Mouse (Mus musculus): Measurements from ENCODE around the gene Srsf1. TPM values are rescaled to one million over a fixed set of nuclear protein-coding genes. Genes with fewer than 3 reads are reported as not detected.

Srsf1 gene
- polyA plus RNA-seq, 1 experiment from 2014 or later: 484 TPM

GRCm38 (mm10) chr11:88015795-88016194 lies 31.4 kb upstream of the Srsf1 start:
- Histone ChIP-seq H3K27me3 (no peaks in the 10 kb centered on the region), H3K4me1 (no peaks in the 10 kb centered on the region), H3K9ac (replicated peaks) (no peak overlapping the region), H3K9me3 (no peaks in the 10 kb centered on the region), H3K36me3 (no peaks in the 10 kb centered on the region), H3K4me3 (no peak overlapping the region), H3K4me2 (replicated peaks) (no peak overlapping the region), H3K27ac (replicated peaks) (no peak overlapping the region)
- ATAC-seq (ENCODE audit: low FRiP score, low read depth): no peak
- WGBS: 92% methylated on average over 6 of the region's 6 CpGs

GRCm38 (mm10) chr11:88023933-88024332 lies 23.2 kb upstream of the Srsf1 start:
- 94% methylated on average over 2 of the region's 2 CpGs for WGBS
- no peak overlapping the region for H3K4me2 ChIP-seq (replicated peaks)
- H3K9ac ChIP-seq (replicated peaks): no peak overlapping the region
- no peak overlapping the region for H3K27ac ChIP-seq (replicated peaks)
- no peaks in the 10 kb centered on the region for H3K27me3 ChIP-seq
- no peak for ATAC-seq (ENCODE audit: low FRiP score, low read depth)
- no peak overlapping the region for H3K4me3 ChIP-seq
- no peaks in the 10 kb centered on the region for H3K9me3 ChIP-seq
- peaks cover 17% of the 10 kb centered on the region for H3K4me1 ChIP-seq
- H3K36me3 ChIP-seq: no peaks in the 10 kb centered on the region

- Histone ChIP-seq H3K4me3 (no peak overlapping the region), H3K9me3 (no peaks in the 10 kb centered on the region), H3K4me1 (peaks cover 19% of the 10 kb centered on the region), H3K9ac (replicated peaks) (no peak overlapping the region), H3K36me3 (no peaks in the 10 kb centered on the region), H3K27ac (replicated peaks) (peak overlapping the region; percentile 42; the same call in 1 of the 2 replicates), H3K4me2 (replicated peaks) (no peak overlapping the region), H3K27me3 (no peaks in the 10 kb centered on the region)
- no peak for ATAC-seq (ENCODE audit: low FRiP score, low read depth)
- 54% methylated on average over 9 of the region's 9 CpGs for WGBS
Measured at GRCm38 (mm10) chr11:88027391-88028035, 19.7 kb upstream of the Srsf1 start.

GRCm38 (mm10) chr11:88028193-88028684 lies 18.9 kb upstream of the Srsf1 start:
- 0 out of 2 replicates have a peak overlapping the region, but pooled peaks have one; percentile 20 for H3K9ac ChIP-seq (replicated peaks)

GRCm38 (mm10) chr11:88030219-88030618 lies 17.0 kb upstream of the Srsf1 start:
- Histone ChIP-seq H3K4me3 (no peak overlapping the region), H3K4me2 (replicated peaks) (no peak overlapping the region), H3K9ac (replicated peaks) (no peak overlapping the region), H3K4me1 (peaks cover 19% of the 10 kb centered on the region), H3K27me3 (no peaks in the 10 kb centered on the region), H3K9me3 (no peaks in the 10 kb centered on the region), H3K36me3 (peaks cover 9% of the 10 kb centered on the region; the same call in 1 of the 2 replicates), H3K27ac (replicated peaks) (no peak overlapping the region)
- no peak for ATAC-seq (ENCODE audit: low FRiP score, low read depth)
- WGBS: 93% methylated on average over 7 of the region's 7 CpGs

More at GRCm38 (mm10) chr11:88028193-88028684, 18.9 kb upstream of the Srsf1 start:
- Histone ChIP-seq H3K4me1 (peaks cover 19% of the 10 kb centered on the region), H3K36me3 (no peaks in the 10 kb centered on the region), H3K4me2 (replicated peaks) (no peak overlapping the region), H3K9me3 (no peaks in the 10 kb centered on the region), H3K27ac (replicated peaks) (peak overlapping the region; percentile 42), H3K27me3 (no peaks in the 10 kb centered on the region), H3K4me3 (no peak overlapping the region)
- 8% methylated on average over 16 of the region's 16 CpGs for WGBS
- ATAC-seq (ENCODE audit: low FRiP score, low read depth): no peak

- Histone ChIP-seq H3K4me2 (replicated peaks) (no peak overlapping the region), H3K27me3 (no peaks in the 10 kb centered on the region), H3K4me1 (peaks cover 19% of the 10 kb centered on the region), H3K9ac (replicated peaks) (no peak overlapping the region), H3K9me3 (no peaks in the 10 kb centered on the region), H3K4me3 (no peak overlapping the region), H3K27ac (replicated peaks) (no peak overlapping the region), H3K36me3 (peaks cover 13% of the 10 kb centered on the region; the same call in 1 of the 2 replicates)
- no peak for ATAC-seq (ENCODE audit: low FRiP score, low read depth)
- 91% methylated on average over 2 of the region's 2 CpGs for WGBS
Measured at GRCm38 (mm10) chr11:88030836-88031235, 16.3 kb upstream of the Srsf1 start.

- Histone ChIP-seq H3K27me3 (no peaks in the 10 kb centered on the region), H3K9me3 (no peaks in the 10 kb centered on the region), H3K4me3 (no peak overlapping the region), H3K9ac (replicated peaks) (no peak overlapping the region), H3K27ac (replicated peaks) (no peak overlapping the region), H3K4me2 (replicated peaks) (no peak overlapping the region), H3K4me1 (peaks cover 19% of the 10 kb centered on the region), H3K36me3 (peaks cover 13% of the 10 kb centered on the region; the same call in 1 of the 2 replicates)
- 94% methylated on average over 5 of the region's 5 CpGs for WGBS
- no peak for ATAC-seq (ENCODE audit: low FRiP score, low read depth)
Measured at GRCm38 (mm10) chr11:88031753-88032152, 15.4 kb upstream of the Srsf1 start.

GRCm38 (mm10) chr11:88035970-88036369 lies 11.2 kb upstream of the Srsf1 start:
- ATAC-seq (ENCODE audit: low FRiP score, low read depth): no peak

GRCm38 (mm10) chr11:88036761-88037251 lies 10.4 kb upstream of the Srsf1 start:
- no peak overlapping the region for H3K4me3 ChIP-seq
- H3K9ac ChIP-seq (replicated peaks): no peak overlapping the region
- no peaks in the 10 kb centered on the region for H3K27me3 ChIP-seq
- 84% methylated on average over 10 of the region's 10 CpGs for WGBS
- no peaks in the 10 kb centered on the region for H3K9me3 ChIP-seq
- peaks cover 13% of the 10 kb centered on the region; the same call in 1 of the 2 replicates for H3K36me3 ChIP-seq
- no peak overlapping the region for H3K4me2 ChIP-seq (replicated peaks)
- no peaks in the 10 kb centered on the region for H3K4me1 ChIP-seq
- no peak overlapping the region for H3K27ac ChIP-seq (replicated peaks)
- ATAC-seq (ENCODE audit: low FRiP score, low read depth): no peak

More at GRCm38 (mm10) chr11:88035970-88036369, 11.2 kb upstream of the Srsf1 start:
- Histone ChIP-seq H3K27me3 (no peaks in the 10 kb centered on the region), H3K4me2 (replicated peaks) (no peak overlapping the region), H3K27ac (replicated peaks) (no peak overlapping the region), H3K9me3 (no peaks in the 10 kb centered on the region), H3K9ac (replicated peaks) (no peak overlapping the region), H3K36me3 (peaks cover 13% of the 10 kb centered on the region; the same call in 1 of the 2 replicates), H3K4me3 (no peak overlapping the region), H3K4me1 (no peaks in the 10 kb centered on the region)
- whole genome bisulfite sequencing: 69% methylated on average over 7 of the region's 7 CpGs

- peaks cover 13% of the 10 kb centered on the region; the same call in 1 of the 2 replicates for H3K36me3 ChIP-seq
- no peak overlapping the region for H3K9ac ChIP-seq (replicated peaks)
- H3K27me3 ChIP-seq: no peaks in the 10 kb centered on the region
- no peak for ATAC-seq (ENCODE audit: low FRiP score, low read depth)
- H3K27ac ChIP-seq (replicated peaks): no peak overlapping the region
- H3K4me2 ChIP-seq (replicated peaks): no peak overlapping the region
- WGBS: 77% methylated on average over 3 of the region's 3 CpGs
- H3K4me3 ChIP-seq: no peak overlapping the region
- no peaks in the 10 kb centered on the region for H3K9me3 ChIP-seq
- H3K4me1 ChIP-seq: no peaks in the 10 kb centered on the region
Measured at GRCm38 (mm10) chr11:88037386-88037785, 9.8 kb upstream of the Srsf1 start.

- no peak overlapping the region for H3K4me2 ChIP-seq (replicated peaks)
- H3K9me3 ChIP-seq: no peaks in the 10 kb centered on the region
- no peaks in the 10 kb centered on the region for H3K4me1 ChIP-seq
- no peak overlapping the region for H3K27ac ChIP-seq (replicated peaks)
- no peak overlapping the region for H3K4me3 ChIP-seq
- 81% methylated on average over 1 of the region's 1 CpGs for WGBS
- no peak for ATAC-seq (ENCODE audit: low FRiP score, low read depth)
- no peaks in the 10 kb centered on the region for H3K27me3 ChIP-seq
- peaks cover 12% of the 10 kb centered on the region; the same call in 1 of the 2 replicates for H3K36me3 ChIP-seq
- no peak overlapping the region for H3K9ac ChIP-seq (replicated peaks)
Measured at GRCm38 (mm10) chr11:88039066-88039465, 8.1 kb upstream of the Srsf1 start.

- Histone ChIP-seq H3K9me3 (no peaks in the 10 kb centered on the region), H3K9ac (replicated peaks) (no peak overlapping the region), H3K4me1 (peaks cover 17% of the 10 kb centered on the region), H3K27me3 (no peaks in the 10 kb centered on the region), H3K27ac (replicated peaks) (no peak overlapping the region), H3K4me2 (replicated peaks) (no peak overlapping the region), H3K4me3 (no peak overlapping the region), H3K36me3 (peaks cover 3% of the 10 kb centered on the region)
- ATAC-seq (ENCODE audit: low FRiP score, low read depth): no peak
Measured at GRCm38 (mm10) chr11:88044314-88044713, 2.9 kb upstream of the Srsf1 start.
